In the genomic region with DNA sequence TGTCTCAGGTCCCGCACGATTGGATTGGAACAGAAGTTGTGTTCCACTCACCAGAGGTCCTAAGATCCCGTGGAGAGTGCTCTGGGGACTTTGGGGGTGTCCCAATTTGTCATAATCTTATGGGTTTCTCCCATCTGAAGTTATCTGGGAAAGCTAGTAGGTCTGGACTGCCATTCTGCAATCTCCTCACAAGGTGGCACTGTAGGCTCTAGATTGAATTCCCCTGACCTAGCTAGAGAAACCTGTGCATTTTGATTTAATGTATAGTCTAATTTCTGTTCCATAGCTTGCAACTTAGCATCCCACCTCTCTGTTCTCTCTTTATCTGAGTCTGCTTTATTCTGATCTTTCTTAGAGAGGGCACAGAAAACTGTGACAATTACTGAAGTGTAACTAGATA, we compare ENCODE assay signal across 10 mouse cellular contexts. TPM values are rescaled to one million over a fixed set of nuclear protein-coding genes. Genes with fewer than 3 reads are reported as not detected.
DNase-seq lines count a peak whose midpoint lies in the region; ATAC-seq lines count a peak whose summit lies in the region.
"Had no signal": no experiment of that assay in that cellular context is flagged by ENCODE, and none has a peak within 500 bp of the region (broad histone marks: within the 10 kb centered on the region; RNA-seq: fewer than 3 reads in every experiment).

No protein-coding gene starts in this region.

- no peaks in the 10 kb centered on the region for H3K4me1 ChIP-seq in liver, embryonic 12.5 days
- H3K4me1 ChIP-seq: embryonic facial prominence, embryonic 12.5 days; liver, embryonic 15.5 days had no signal

- 42% methylated on average over 3 of the region's 3 CpGs for WGBS in liver, embryonic 12.5 days (ENCODE audit: insufficient replicate concordance)

- peak; percentile 4 to 34 for DNase-seq in heart, adult 18-20 months
- DNase-seq in heart, adult 11 months = no peak
- peak; percentile 0 to 11 for DNase-seq in urinary bladder, postnatal 36 days (ENCODE audit: low spot score in 2 of 2)
- DNase-seq in urinary bladder, postnatal 4 days (ENCODE audit: low spot score in 2 of 2) = no peak
- peak; percentile 6 for DNase-seq in embryo, embryonic 9.5 days (ENCODE audit: extremely low spot score)
- DNase-seq in retina, postnatal 1 day = peak; percentile 60

- H3K4me2 ChIP-seq in liver, embryonic 12.5 days = no peak overlapping the region
- H3K4me2 ChIP-seq: embryonic facial prominence, embryonic 12.5 days; liver, embryonic 15.5 days had no signal

- H3K4me3 ChIP-seq in liver, embryonic 12.5 days = no peak overlapping the region
- H3K4me3 ChIP-seq: embryonic facial prominence, embryonic 12.5 days; liver, embryonic 15.5 days had no signal

- no peaks in the 10 kb centered on the region for H3K27me3 ChIP-seq in liver, embryonic 12.5 days (replicated peaks)
- H3K27me3 ChIP-seq: embryonic facial prominence, embryonic 12.5 days; liver, embryonic 15.5 days had no signal

- H3K27ac ChIP-seq in liver, embryonic 12.5 days = no peak overlapping the region
- H3K27ac ChIP-seq: embryonic facial prominence, embryonic 12.5 days; liver, embryonic 15.5 days had no signal

- H3K9ac ChIP-seq in liver, embryonic 12.5 days = no peak overlapping the region
- H3K9ac ChIP-seq: embryonic facial prominence, embryonic 12.5 days; liver, embryonic 15.5 days had no signal

- ATAC-seq in liver, embryonic 12.5 days = peak; percentile 49; the same call in 1 of the 2 replicates
- no peak for ATAC-seq in monocyte, adult 5-6 weeks (replicated peaks; ENCODE audit: insufficient number of reproducible peaks, low FRiP score, low TSS enrichment, poor library complexity, severe bottlenecking)

- no peaks in the 10 kb centered on the region for H3K36me3 ChIP-seq in liver, embryonic 12.5 days
- H3K36me3 ChIP-seq: embryonic facial prominence, embryonic 12.5 days; liver, embryonic 15.5 days had no signal

- no peaks in the 10 kb centered on the region for H3K9me3 ChIP-seq in liver, embryonic 12.5 days (replicated peaks)
- H3K9me3 ChIP-seq: embryonic facial prominence, embryonic 12.5 days; liver, embryonic 15.5 days had no signal

RNA-seq across cellular contexts. Expression of gene Ppp6c, which starts 42.1 kb away (rescaled TPM):
- total RNA-seq in heart, adult 18-20 months (2021) = 10 to 100 TPM; 56.3 to 56.5 TPM
- 61.2 and 63.4 TPM in 2 replicates for polyA plus RNA-seq in liver, embryonic 12.5 days (2016; fragmentation: Nextera tagmentation; extraction: Ambion mirVana)
- 42.0 to 78.0 TPM (median 71.4 TPM) in 3 replicates for total RNA-seq in monocyte, adult 5-6 weeks (2017)

Comparison
In these comparisons a context has a peak if more than half of its experiments do, and no peak if none do; other contexts are left out.
1. DNase-seq: peak in heart, adult 18-20 months (2 of 2), urinary bladder, postnatal 36 days (2 of 2), embryo, embryonic 9.5 days (single experiment) and retina, postnatal 1 day (single experiment); none in heart, adult 11 months (single experiment) and urinary bladder, postnatal 4 days (0 of 2).